Mouse (Mus musculus) E14TG2a.4 (cell line): Measurements from ENCODE around the gene Tomm22.

Experiments used
- CTCF ChIP-seq: conservative IDR thresholded peaks from 2 replicates; pipeline ENCODE4 v1.5.1; 2014; ENCODE audit warnings: low read length
- NANOG ChIP-seq: IDR thresholded peaks from 2 replicates; pipeline ENCODE4 v1.6.1; 2014; ENCODE audit warnings: borderline replicate concordance, low read length, mixed read lengths

DNA sequence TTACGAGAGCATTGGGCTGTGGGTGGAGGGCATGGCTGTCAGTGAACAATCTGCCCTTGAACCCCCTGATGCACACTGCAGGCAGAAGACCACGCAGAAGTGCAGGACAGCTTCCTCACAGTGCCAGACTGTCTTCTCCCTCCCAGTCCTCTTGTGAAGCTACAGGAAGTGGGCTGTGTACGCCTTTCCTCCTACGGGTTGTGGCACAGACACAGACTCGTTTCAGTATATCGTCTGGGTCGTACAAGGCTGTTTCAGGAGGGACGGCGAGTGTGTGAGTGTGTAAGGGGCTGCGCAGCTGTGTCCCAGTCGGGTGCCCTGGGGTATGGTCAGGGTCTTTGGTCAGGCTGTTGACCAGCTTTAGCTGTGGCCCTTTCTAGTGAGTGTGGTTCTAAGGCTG is 23.1 kb downstream of the Tomm22 start:
- no peak for TF ChIP-seq CTCF
- no peak for TF ChIP-seq NANOG
